Mouse (Mus musculus): ENCODE data around the gene Rgs8.

GRCm38 (mm10) chr1:153739437-153740015 lies 86.7 kb downstream of the Rgs8 start:
- no peak for TF ChIP-seq CHD2 (IDR thresholded peaks at IDR 0.05; ENCODE audit: low read depth, low read length)
- TF ChIP-seq MAFK (IDR thresholded peaks at IDR 0.05; ENCODE audit: insufficient read depth, low read depth, low read length) = no peak
- no peak for TF ChIP-seq ZNF384 (IDR thresholded peaks at IDR 0.05; ENCODE audit: low read depth, low read length)
